Mouse (Mus musculus): Measurements from ENCODE around the gene Cox6b1. TPM values are rescaled to one million over a fixed set of nuclear protein-coding genes. Genes with fewer than 3 reads are reported as not detected.

The Cox6b1 gene
- polyA plus RNA-seq, 1 experiment from 2014 or later, result 1,056 TPM

GRCm38 (mm10) chr7:30572389-30572788, 53.6 kb downstream of the Cox6b1 start:
- Histone ChIP-seq H3K9me3 (replicated peaks) (no peaks in the 10 kb centered on the region), H3K4me3 (no peak overlapping the region), H3K36me3 (ENCODE audit: poor library complexity, severe bottlenecking) (peaks cover 96% of the 10 kb centered on the region), H3K4me1 (no peaks in the 10 kb centered on the region), H3K4me2 (no peak overlapping the region), H3K27ac (no peak overlapping the region), H3K27me3 (no peaks in the 10 kb centered on the region), H3K9ac (no peak overlapping the region; the same call in 1 of the 2 replicates)
- ATAC-seq, result no peak
- 90% methylated on average over 5 of the region's 5 CpGs for WGBS

- H3K27me3 ChIP-seq, result no peaks in the 10 kb centered on the region
- no peak overlapping the region for H3K9ac ChIP-seq
- H3K4me2 ChIP-seq, result no peak overlapping the region
- H3K27ac ChIP-seq, result no peak overlapping the region
- 94% methylated on average over 11 of the region's 11 CpGs for WGBS
- no peaks in the 10 kb centered on the region for H3K9me3 ChIP-seq (replicated peaks)
- H3K4me3 ChIP-seq, result no peak overlapping the region
- ATAC-seq, result no peak
- H3K4me1 ChIP-seq, result peaks cover 12% of the 10 kb centered on the region
- H3K36me3 ChIP-seq (ENCODE audit: poor library complexity, severe bottlenecking), result peaks cover 77% of the 10 kb centered on the region
Observed at GRCm38 (mm10) chr7:30567555-30567954, 58.4 kb downstream of the Cox6b1 start.

Small RNAs within 50 kb of the gene (microRNA-seq; reads per million reads assigned to microRNA genes)
- gene Mir3569, result not detected

Other genes starting within 250 kb of the Cox6b1 start
- 12.1 and 15.6 TPM in 2 replicates for gene Tyrobp, start 212.4 kb downstream of the Cox6b1 start, polyA plus RNA-seq (2015; fragmentation: Nextera tagmentation; extraction: Ambion mirVana)
- 0.88 TPM in 1 of 2 replicates, not detected in the other for gene Hcst, start 206.3 kb downstream of the Cox6b1 start, polyA plus RNA-seq (2015; fragmentation: Nextera tagmentation; extraction: Ambion mirVana)
- gene Nfkbid, start 204.4 kb downstream of the Cox6b1 start, polyA plus RNA-seq (2015; fragmentation: Nextera tagmentation; extraction: Ambion mirVana), result 1.3 and 1.6 TPM in 2 replicates
- gene Aplp1, start 180.6 kb downstream of the Cox6b1 start, polyA plus RNA-seq (2015; fragmentation: Nextera tagmentation; extraction: Ambion mirVana), result 306 and 329 TPM in 2 replicates
- gene Kirrel2, start 168.5 kb downstream of the Cox6b1 start, polyA plus RNA-seq (2015; fragmentation: Nextera tagmentation; extraction: Ambion mirVana), result 0.36 and 0.65 TPM in 2 replicates
- 0.15 and 0.18 TPM in 2 replicates for gene Nphs1, start 167.8 kb downstream of the Cox6b1 start, polyA plus RNA-seq (2015; fragmentation: Nextera tagmentation; extraction: Ambion mirVana)
- 0.31 TPM in 1 of 2 replicates, not detected in the other for gene Prodh2, start 132.5 kb downstream of the Cox6b1 start, polyA plus RNA-seq (2015; fragmentation: Nextera tagmentation; extraction: Ambion mirVana)
- gene Arhgap33, start 91.1 kb downstream of the Cox6b1 start, polyA plus RNA-seq (2015; fragmentation: Nextera tagmentation; extraction: Ambion mirVana), result 80.6 and 88.7 TPM in 2 replicates
- 11.0 and 12.1 TPM in 2 replicates for gene Hspb6, start 74.0 kb downstream of the Cox6b1 start, polyA plus RNA-seq (2015; fragmentation: Nextera tagmentation; extraction: Ambion mirVana)
- 14.8 and 17.5 TPM in 2 replicates for gene Proser3, start 73.9 kb downstream of the Cox6b1 start, polyA plus RNA-seq (2015; fragmentation: Nextera tagmentation; extraction: Ambion mirVana)
- 53.0 and 65.1 TPM in 2 replicates for gene Lin37, start 66.3 kb downstream of the Cox6b1 start, polyA plus RNA-seq (2015; fragmentation: Nextera tagmentation; extraction: Ambion mirVana)
- gene U2af1l4, start 62.9 kb downstream of the Cox6b1 start, polyA plus RNA-seq (2015; fragmentation: Nextera tagmentation; extraction: Ambion mirVana), result 114 and 122 TPM in 2 replicates
- 20.2 and 22.5 TPM in 2 replicates for gene Gm49396, start 62.8 kb downstream of the Cox6b1 start, polyA plus RNA-seq (2015; fragmentation: Nextera tagmentation; extraction: Ambion mirVana)
- gene Psenen, start 62.5 kb downstream of the Cox6b1 start, polyA plus RNA-seq (2015; fragmentation: Nextera tagmentation; extraction: Ambion mirVana), result 128 and 141 TPM in 2 replicates
- gene Igflr1, start 60.7 kb downstream of the Cox6b1 start, polyA plus RNA-seq (2015; fragmentation: Nextera tagmentation; extraction: Ambion mirVana), result 7.4 and 8.2 TPM in 2 replicates
- gene Kmt2b, start 37.4 kb downstream of the Cox6b1 start, polyA plus RNA-seq (2015; fragmentation: Nextera tagmentation; extraction: Ambion mirVana), result 11.6 and 14.1 TPM in 2 replicates
- gene Zbtb32, start 27.2 kb downstream of the Cox6b1 start, polyA plus RNA-seq (2015; fragmentation: Nextera tagmentation; extraction: Ambion mirVana), result 0.34 and 0.43 TPM in 2 replicates
- 0.19 and 0.37 TPM in 2 replicates for gene Upk1a, start 13.3 kb downstream of the Cox6b1 start, polyA plus RNA-seq (2015; fragmentation: Nextera tagmentation; extraction: Ambion mirVana)
- not detected in 2 replicates for gene Etv2, start 9.7 kb upstream of the Cox6b1 start, polyA plus RNA-seq (2015; fragmentation: Nextera tagmentation; extraction: Ambion mirVana)
- 144 and 146 TPM in 2 replicates for gene Rbm42, start 24.2 kb upstream of the Cox6b1 start, polyA plus RNA-seq (2015; fragmentation: Nextera tagmentation; extraction: Ambion mirVana)
- gene Haus5, start 38.8 kb upstream of the Cox6b1 start, polyA plus RNA-seq (2015; fragmentation: Nextera tagmentation; extraction: Ambion mirVana), result 52.7 and 57.2 TPM in 2 replicates
- not detected in 2 replicates for gene Pmis2, start 45.5 kb upstream of the Cox6b1 start, polyA plus RNA-seq (2015; fragmentation: Nextera tagmentation; extraction: Ambion mirVana)
- gene 2200002J24Rik, start 72.8 kb upstream of the Cox6b1 start, polyA plus RNA-seq (2015; fragmentation: Nextera tagmentation; extraction: Ambion mirVana), result not detected in 2 replicates
- gene Atp4a, start 86.1 kb upstream of the Cox6b1 start, polyA plus RNA-seq (2015; fragmentation: Nextera tagmentation; extraction: Ambion mirVana), result 0.79 and 1.4 TPM in 2 replicates
- gene Tmem147, start 103.4 kb upstream of the Cox6b1 start, polyA plus RNA-seq (2015; fragmentation: Nextera tagmentation; extraction: Ambion mirVana), result 182 and 188 TPM in 2 replicates
- gene Gapdhs, start 117.5 kb upstream of the Cox6b1 start, polyA plus RNA-seq (2015; fragmentation: Nextera tagmentation; extraction: Ambion mirVana), result 0.93 and 1.0 TPM in 2 replicates
- gene Sbsn, start 125.3 kb upstream of the Cox6b1 start, polyA plus RNA-seq (2015; fragmentation: Nextera tagmentation; extraction: Ambion mirVana), result 1.5 and 1.9 TPM in 2 replicates
- gene Dmkn, start 137.6 kb upstream of the Cox6b1 start, polyA plus RNA-seq (2015; fragmentation: Nextera tagmentation; extraction: Ambion mirVana), result 0.68 TPM in 1 of 2 replicates, not detected in the other
- gene Krtdap, start 161.7 kb upstream of the Cox6b1 start, polyA plus RNA-seq (2015; fragmentation: Nextera tagmentation; extraction: Ambion mirVana), result not detected in 2 replicates
- 0.09 TPM in 1 of 2 replicates, not detected in the other for gene Ffar2, start 197.6 kb upstream of the Cox6b1 start, polyA plus RNA-seq (2015; fragmentation: Nextera tagmentation; extraction: Ambion mirVana)
- gene Ffar3, start 230.0 kb upstream of the Cox6b1 start, polyA plus RNA-seq (2015; fragmentation: Nextera tagmentation; extraction: Ambion mirVana), result not detected in 2 replicates
- not detected in 2 replicates for gene Ffar1, start 235.4 kb upstream of the Cox6b1 start, polyA plus RNA-seq (2015; fragmentation: Nextera tagmentation; extraction: Ambion mirVana)